Mouse (Mus musculus): ENCODE measurements around the gene Cpa4.

The Cpa4 gene

GRCm38 (mm10) chr6:30628152-30628551, 60.0 kb downstream of the Cpa4 start:
- DNase-seq (ENCODE audit: low spot score): no peak

DNA sequence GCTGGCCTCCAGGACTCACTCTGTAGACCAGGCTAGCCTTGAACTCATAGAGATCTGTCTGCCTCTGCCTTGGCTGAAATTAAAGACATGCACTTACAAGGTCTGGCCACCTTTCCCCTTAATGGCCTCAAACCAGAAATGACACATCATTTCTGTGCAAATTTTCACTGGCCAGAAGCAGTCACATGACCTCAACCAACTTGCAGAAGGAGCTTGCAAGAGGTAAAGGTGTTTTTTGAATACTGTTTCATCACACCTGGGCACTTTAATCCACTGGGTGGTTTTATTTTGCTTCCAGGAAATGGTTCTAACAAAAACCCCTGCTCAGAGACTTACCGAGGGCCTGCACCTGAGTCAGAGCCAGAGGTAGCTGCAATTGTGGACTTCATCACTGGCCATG, 61.8 kb downstream of the Cpa4 start:
- DNase-seq (ENCODE audit: low spot score): no peak

- no peak for DNase-seq (ENCODE audit: low spot score)
Observed at GRCm38 (mm10) chr6:30635361-30635862, 67.2 kb downstream of the Cpa4 start.

- DNase-seq (ENCODE audit: low spot score): peak; percentile 64
Observed at GRCm38 (mm10) chr6:30636186-30636842, 68.1 kb downstream of the Cpa4 start.

DNA sequence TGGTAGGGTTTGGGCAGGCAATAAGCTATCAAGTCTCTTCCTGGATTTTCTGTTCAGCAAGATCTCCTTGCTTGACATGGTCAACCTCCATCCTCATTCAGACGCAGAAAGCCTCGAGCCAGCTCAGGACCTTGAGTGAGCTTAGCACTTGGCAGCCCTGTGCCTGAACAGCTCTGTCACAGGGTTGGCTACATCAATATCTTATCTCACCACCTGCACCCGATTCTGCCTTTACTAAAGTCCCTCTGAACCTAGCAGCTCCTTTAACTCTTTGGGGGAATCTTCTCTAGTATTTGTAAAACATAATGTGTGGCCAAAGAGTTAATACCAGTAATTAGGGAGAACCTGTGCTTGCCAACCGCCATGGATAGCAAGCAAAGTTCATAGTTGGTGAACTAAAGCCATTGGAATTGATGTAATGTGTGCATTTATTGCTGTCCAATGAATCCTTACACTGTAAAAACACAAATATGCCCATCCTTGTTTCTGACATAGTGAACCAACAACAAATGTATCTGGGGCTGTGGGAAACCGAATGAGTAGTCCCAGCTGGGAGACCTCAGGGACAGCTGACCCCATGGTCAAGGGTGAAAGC, 70.6 kb downstream of the Cpa4 start, which contains the start of gene Cpa1:
Cpa1 (plus strand) TSS at position 545 of the 595 bp plus-strand sequence.
- DNase-seq (ENCODE audit: low spot score): no peak
